ENCODE assay signal across 18 mouse cellular contexts in the genomic region with DNA sequence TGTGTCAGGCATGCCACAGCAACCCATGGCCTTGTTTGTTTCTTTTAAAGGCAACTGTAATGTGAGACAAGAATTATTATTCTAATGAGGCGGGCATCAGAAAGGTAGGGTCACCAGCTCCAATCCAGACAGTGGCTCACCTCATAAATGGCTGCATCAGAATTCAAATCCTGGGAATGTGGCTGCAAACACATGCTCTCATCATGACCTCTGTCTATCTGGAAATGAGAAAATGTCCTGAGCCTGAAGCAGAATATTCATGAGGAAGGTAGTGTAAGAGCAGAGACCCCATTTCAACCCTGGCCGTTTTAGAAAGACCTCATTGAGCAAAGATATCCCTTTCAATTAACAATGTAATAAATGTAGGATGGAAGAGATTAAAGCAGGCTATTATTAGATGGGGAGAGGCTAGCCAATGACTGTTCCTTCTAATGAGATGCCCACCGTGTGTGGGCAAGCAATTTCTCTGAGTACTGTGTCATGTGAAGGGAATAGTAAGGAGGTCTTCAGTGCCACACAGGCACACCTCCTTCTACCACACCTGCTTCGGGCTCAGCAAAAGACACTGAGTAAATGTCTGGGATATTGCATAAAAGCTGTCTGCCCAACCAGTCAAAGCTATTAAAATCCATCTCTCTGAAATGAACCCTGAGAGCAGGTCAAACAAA. TPM values are rescaled to one million over a fixed set of nuclear protein-coding genes. Genes with fewer than 3 reads are reported as not detected.
DNase-seq lines count a peak whose midpoint lies in the region; ATAC-seq and TF ChIP-seq lines count a peak whose summit lies in the region.
"Had no signal": no experiment of that assay in that cellular context is flagged by ENCODE, and none has a peak within 500 bp of the region (broad histone marks: within the 10 kb centered on the region; RNA-seq: fewer than 3 reads in every experiment).

No protein-coding gene starts in this region.

- no peaks in the 10 kb centered on the region; the same call in 1 of the 2 replicates for H3K9me3 ChIP-seq in forebrain, embryonic 11.5 days (ENCODE audit: control insufficient read depth, low read length)
- no peaks in the 10 kb centered on the region for H3K9me3 ChIP-seq in forebrain, postnatal 0 days (ENCODE audit: low read length)
- no peaks in the 10 kb centered on the region for H3K9me3 ChIP-seq in midbrain, embryonic 11.5 days (ENCODE audit: control insufficient read depth, low read length)
- H3K9me3 ChIP-seq in midbrain, embryonic 10.5 days (replicated peaks) = no peaks in the 10 kb centered on the region
- no peaks in the 10 kb centered on the region for H3K9me3 ChIP-seq in hindbrain, embryonic 16.5 days (ENCODE audit: control insufficient read depth, low read length)
- no peaks in the 10 kb centered on the region for H3K9me3 ChIP-seq in neural tube, embryonic 12.5 days
- H3K9me3 ChIP-seq: heart, embryonic 12.5 days had no signal

- TF ChIP-seq CTCF in forebrain, postnatal 0 days (IDR thresholded peaks at IDR 0.05; ENCODE audit: low read depth) = no peak

- H3K27ac ChIP-seq in forebrain, embryonic 11.5 days (ENCODE audit: low read depth, low read length) = 0 out of 2 replicates have a peak overlapping the region, but pooled peaks have one; percentile 7
- H3K27ac ChIP-seq in forebrain, postnatal 0 days (ENCODE audit: low read depth, low read length) = no peak overlapping the region
- H3K27ac ChIP-seq in midbrain, embryonic 11.5 days (ENCODE audit: low read depth, low read length) = no peak overlapping the region
- H3K27ac ChIP-seq in midbrain, embryonic 10.5 days (replicated peaks) = no peak overlapping the region
- H3K27ac ChIP-seq in hindbrain, embryonic 16.5 days (ENCODE audit: low read depth, low read length) = no peak overlapping the region
- H3K27ac ChIP-seq in neural tube, embryonic 12.5 days = 0 out of 2 replicates have a peak overlapping the region, but pooled peaks have one; percentile 4

- 0 out of 2 replicates have a peak, but pooled peaks cover 1% of the 10 kb centered on the region for H3K4me1 ChIP-seq in forebrain, embryonic 11.5 days (replicated peaks; ENCODE audit: control insufficient read depth, insufficient read depth, low read length)
- H3K4me1 ChIP-seq in forebrain, postnatal 0 days (ENCODE audit: insufficient read depth) = no peaks in the 10 kb centered on the region
- H3K4me1 ChIP-seq in midbrain, embryonic 11.5 days (ENCODE audit: control insufficient read depth, insufficient read depth, low read length) = no peaks in the 10 kb centered on the region
- peaks cover 7% of the 10 kb centered on the region; the same call in 1 of the 2 replicates for H3K4me1 ChIP-seq in midbrain, embryonic 10.5 days
- H3K4me1 ChIP-seq in hindbrain, embryonic 16.5 days (ENCODE audit: control insufficient read depth, insufficient read depth, low read depth, low read length) = no peaks in the 10 kb centered on the region
- peaks cover 5% of the 10 kb centered on the region; the same call in 1 of the 2 replicates for H3K4me1 ChIP-seq in neural tube, embryonic 12.5 days
- H3K4me1 ChIP-seq: heart, embryonic 12.5 days had no signal

- no peaks in the 10 kb centered on the region for H3K36me3 ChIP-seq in forebrain, embryonic 11.5 days (ENCODE audit: control insufficient read depth, insufficient read depth, low read length)
- no peaks in the 10 kb centered on the region for H3K36me3 ChIP-seq in forebrain, postnatal 0 days (ENCODE audit: insufficient read depth)
- H3K36me3 ChIP-seq in midbrain, embryonic 11.5 days (ENCODE audit: control insufficient read depth, insufficient read depth, low read length) = no peaks in the 10 kb centered on the region
- H3K36me3 ChIP-seq in midbrain, embryonic 10.5 days = no peaks in the 10 kb centered on the region
- no peaks in the 10 kb centered on the region for H3K36me3 ChIP-seq in hindbrain, embryonic 16.5 days (ENCODE audit: control insufficient read depth, insufficient read depth, low read length)
- H3K36me3 ChIP-seq in neural tube, embryonic 12.5 days = no peaks in the 10 kb centered on the region
- H3K36me3 ChIP-seq: heart, embryonic 12.5 days had no signal

- no peaks in the 10 kb centered on the region for H3K27me3 ChIP-seq in forebrain, embryonic 11.5 days (ENCODE audit: control insufficient read depth, insufficient read depth, low read length)
- no peaks in the 10 kb centered on the region for H3K27me3 ChIP-seq in forebrain, postnatal 0 days (ENCODE audit: insufficient read depth, low read length)
- no peaks in the 10 kb centered on the region for H3K27me3 ChIP-seq in midbrain, embryonic 11.5 days (ENCODE audit: control insufficient read depth, insufficient read depth, low read length)
- H3K27me3 ChIP-seq in midbrain, embryonic 10.5 days (ENCODE audit: low read depth, poor library complexity, severe bottlenecking) = no peaks in the 10 kb centered on the region
- no peaks in the 10 kb centered on the region for H3K27me3 ChIP-seq in hindbrain, embryonic 16.5 days (replicated peaks; ENCODE audit: control insufficient read depth, insufficient read depth, low read length)
- no peaks in the 10 kb centered on the region for H3K27me3 ChIP-seq in neural tube, embryonic 12.5 days (replicated peaks)
- H3K27me3 ChIP-seq: heart, embryonic 12.5 days had no signal

- no peak for DNase-seq in forebrain, embryonic 11.5 days (ENCODE audit: low spot score)
- no peak for DNase-seq in forebrain, postnatal 0 days
- DNase-seq in midbrain, embryonic 11.5 days (ENCODE audit: low spot score, missing footprints) = no peak
- DNase-seq in midbrain, embryonic 10.5 days (ENCODE audit: low spot score) = no peak
- no peak for DNase-seq in c-Kit-positive CD71-positive TER-119-positive erythroid progenitor cells, embryonic 14.5 days (ENCODE audit: low spot score)
- no peak for DNase-seq in ovary, postnatal 10 days (ENCODE audit: low spot score)
- DNase-seq: adrenal gland, postnatal 10 days; cerebellum, adult 9-10 months; gastrocnemius, postnatal 25 days; heart, adult 18-20 months; heart, postnatal 10 days; kidney, postnatal 36 days; layer of hippocampus, postnatal 36 days; lung, postnatal 4 days had no signal

- H3K4me2 ChIP-seq in forebrain, embryonic 11.5 days (ENCODE audit: low read depth, low read length, severe bottlenecking) = no peak overlapping the region
- H3K4me2 ChIP-seq in forebrain, postnatal 0 days (ENCODE audit: low read depth) = no peak overlapping the region
- H3K4me2 ChIP-seq in midbrain, embryonic 11.5 days = no peak overlapping the region
- H3K4me2 ChIP-seq in hindbrain, embryonic 16.5 days (ENCODE audit: low read length) = no peak overlapping the region
- H3K4me2 ChIP-seq in neural tube, embryonic 12.5 days (replicated peaks) = no peak overlapping the region
- H3K4me2 ChIP-seq: heart, embryonic 12.5 days had no signal

- H3K4me3 ChIP-seq in forebrain, embryonic 11.5 days (ENCODE audit: low read depth, low read length) = no peak overlapping the region
- H3K4me3 ChIP-seq in forebrain, postnatal 0 days (ENCODE audit: low read depth, low read length) = no peak overlapping the region
- H3K4me3 ChIP-seq in midbrain, embryonic 11.5 days (ENCODE audit: low read depth, low read length) = no peak overlapping the region
- H3K4me3 ChIP-seq in midbrain, embryonic 10.5 days = no peak overlapping the region
- no peak overlapping the region for H3K4me3 ChIP-seq in hindbrain, embryonic 16.5 days (ENCODE audit: low read length)
- H3K4me3 ChIP-seq in neural tube, embryonic 12.5 days = no peak overlapping the region
- H3K4me3 ChIP-seq: heart, embryonic 12.5 days had no signal

- H3K9ac ChIP-seq in forebrain, embryonic 11.5 days (ENCODE audit: low read length) = no peak overlapping the region
- H3K9ac ChIP-seq in forebrain, postnatal 0 days = no peak overlapping the region
- H3K9ac ChIP-seq in midbrain, embryonic 11.5 days (ENCODE audit: low read length) = no peak overlapping the region
- no peak overlapping the region for H3K9ac ChIP-seq in hindbrain, embryonic 16.5 days (ENCODE audit: low read depth, low read length)
- no peak overlapping the region for H3K9ac ChIP-seq in neural tube, embryonic 12.5 days
- H3K9ac ChIP-seq: heart, embryonic 12.5 days had no signal

- peak; percentile 66 for ATAC-seq in forebrain, embryonic 11.5 days (replicated peaks; ENCODE audit: low FRiP score)
- ATAC-seq in forebrain, postnatal 0 days = no peak
- peak; percentile 44; the same call in 1 of the 2 replicates for ATAC-seq in midbrain, embryonic 11.5 days (ENCODE audit: low FRiP score)
- ATAC-seq in hindbrain, embryonic 16.5 days = peak; percentile 69
- ATAC-seq in neural tube, embryonic 12.5 days (ENCODE audit: low FRiP score, low read depth) = peak; percentile 80
- ATAC-seq: intestine, postnatal 0 days had no signal

- WGBS in forebrain, embryonic 11.5 days = 48% methylated on average over 4 of the region's 4 CpGs
- WGBS in forebrain, postnatal 0 days = 34% methylated on average over 4 of the region's 4 CpGs
- WGBS in midbrain, embryonic 11.5 days = 69% methylated on average over 4 of the region's 4 CpGs
- WGBS in midbrain, embryonic 10.5 days = 76% methylated on average over 4 of the region's 4 CpGs
- 52% methylated on average over 4 of the region's 4 CpGs for WGBS in hindbrain, embryonic 16.5 days
- 50% methylated on average over 4 of the region's 4 CpGs for WGBS in neural tube, embryonic 12.5 days

RNA-seq across cellular contexts. Expression of gene Fggy, which starts 37.2 kb away (rescaled TPM):
- polyA plus RNA-seq in forebrain, embryonic 11.5 days (2014; fragmentation: Nextera tagmentation; extraction: Ambion mirVana) = 7.1 and 7.7 TPM in 2 replicates
- 4.3 and 4.8 TPM in 2 replicates for total RNA-seq in forebrain, postnatal 0 days (2014; rRNA removed)
- polyA plus RNA-seq in forebrain, postnatal 0 days (2015; fragmentation: Nextera tagmentation; extraction: Ambion mirVana) = 4.1 and 4.9 TPM in 2 replicates
- polyA plus RNA-seq in midbrain, embryonic 11.5 days (2014; fragmentation: Nextera tagmentation; extraction: Ambion mirVana) = 8.2 and 9.3 TPM in 2 replicates
- polyA plus RNA-seq in midbrain, embryonic 10.5 days (2016; fragmentation: Nextera tagmentation; extraction: Ambion mirVana) = 6.2 and 7.5 TPM in 2 replicates
- polyA plus RNA-seq in hindbrain, embryonic 16.5 days (2015; fragmentation: Nextera tagmentation; extraction: Ambion mirVana) = 6.9 and 8.8 TPM in 2 replicates
- polyA plus RNA-seq in neural tube, embryonic 12.5 days (2016; fragmentation: Nextera tagmentation; extraction: Ambion mirVana) = 7.7 and 9.0 TPM in 2 replicates

Comparison
In these comparisons a context has a peak if more than half of its experiments do, and no peak if none do; other contexts are left out.
1. H3K27ac ChIP-seq: peak in forebrain, embryonic 11.5 days (single experiment) and neural tube, embryonic 12.5 days (single experiment); none in forebrain, postnatal 0 days (single experiment), midbrain, embryonic 11.5 days (single experiment), midbrain, embryonic 10.5 days (single experiment) and hindbrain, embryonic 16.5 days (single experiment).